Mouse (Mus musculus) frontal cortex, postnatal 14 days (tissue): ENCODE measurements around the gene Rgr.
A peak's percentile ranks its signal among the peaks of the same experiment; 100 is the strongest.

Experiments used
- DNase-seq, 2 experiments: peaks; one replicate each; pipeline ENCODE4 v3.0.0; 2022; ENCODE audit warnings: low spot score in 2 of 2

Rgr gene

GRCm38 (mm10) chr14:37048914-37049410 lies at the start of gene Rgr:
Gene Rgr, minus strand, starts transcription at chr14:37048964.
- DNase-seq: no peak

- peak in 1 of 2 experiments; percentile 14 for DNase-seq
These were observed 49.3 kb upstream of the Rgr start, which contains the start of gene Cdhr1 for GRCm38 (mm10) chr14:37097956-37098530. Gene Cdhr1, minus strand, starts transcription at chr14:37098347.

GRCm38 (mm10) chr14:37095556-37095955 lies 46.8 kb upstream of the Rgr start:
- no peak for DNase-seq

- no peak for DNase-seq
These were observed 45.7 kb upstream of the Rgr start for GRCm38 (mm10) chr14:37094436-37094835.

- DNase-seq: no peak
These were observed 35.0 kb upstream of the Rgr start for GRCm38 (mm10) chr14:37083755-37084154.

GRCm38 (mm10) chr14:37080724-37081123 lies 32.0 kb upstream of the Rgr start:
- no peak for DNase-seq

- no peak for DNase-seq
These were observed 19.8 kb upstream of the Rgr start for GRCm38 (mm10) chr14:37068516-37068915.

- no peak for DNase-seq
These were observed 18.9 kb upstream of the Rgr start, which contains the start of gene Lrit2 for GRCm38 (mm10) chr14:37067629-37068028. Gene Lrit2, plus strand, starts transcription at chr14:37067929.

- no peak for DNase-seq
These were observed 17.9 kb upstream of the Rgr start for GRCm38 (mm10) chr14:37066636-37067035.

GRCm38 (mm10) chr14:37064849-37065248 lies 16.1 kb upstream of the Rgr start:
- DNase-seq: no peak

- no peak for DNase-seq
These were observed 14.3 kb downstream of the Rgr start for GRCm38 (mm10) chr14:37034432-37034831.

GRCm38 (mm10) chr14:37033241-37033640 lies 15.5 kb downstream of the Rgr start:
- DNase-seq: peak; percentile 65 to 85

GRCm38 (mm10) chr14:37032481-37033104 lies 16.2 kb downstream of the Rgr start:
- DNase-seq: no peak

GRCm38 (mm10) chr14:37028555-37028954 lies 20.2 kb downstream of the Rgr start:
- no peak for DNase-seq

GRCm38 (mm10) chr14:37027951-37028350 lies 20.8 kb downstream of the Rgr start:
- no peak for DNase-seq

GRCm38 (mm10) chr14:37027248-37027933 lies 21.4 kb downstream of the Rgr start:
- DNase-seq: no peak

- no peak for DNase-seq
These were observed 32.9 kb downstream of the Rgr start for GRCm38 (mm10) chr14:37015894-37016293.

GRCm38 (mm10) chr14:37013644-37014043 lies 35.1 kb downstream of the Rgr start:
- DNase-seq: peak in 1 of 2 experiments; percentile 15

- DNase-seq: no peak
These were observed 39.1 kb downstream of the Rgr start for GRCm38 (mm10) chr14:37009686-37010085.

GRCm38 (mm10) chr14:37006489-37006888 lies 42.3 kb downstream of the Rgr start:
- DNase-seq: no peak

GRCm38 (mm10) chr14:37005865-37006264 lies 42.9 kb downstream of the Rgr start:
- DNase-seq: no peak

- DNase-seq: no peak
These were observed 45.2 kb downstream of the Rgr start for GRCm38 (mm10) chr14:37003431-37004095.
